Mouse (Mus musculus) E14TG2a.4 (cell line): Measurements from ENCODE around the gene Pard6a.

ENCODE experiments used
- H3K27me3 ChIP-seq: 2 replicates; pipeline ENCODE4 v1.6.1; 2014; ENCODE audit warnings: low read length, control low read depth; ENCODE audit not compliant: insufficient read depth
- H3K36me3 ChIP-seq: 2 replicates; pipeline ENCODE4 v1.6.1; 2014; ENCODE audit warnings: low read length, control low read depth; ENCODE audit not compliant: insufficient read depth
- H3K4me1 ChIP-seq: replicated peaks from 2 replicates; pipeline ENCODE4 v1.6.1; 2014; ENCODE audit warnings: low read depth, low read length, control low read depth
- H3K4me3 ChIP-seq: replicated peaks from 2 replicates; pipeline ENCODE4 v1.5.1; 2014; ENCODE audit warnings: mild to moderate bottlenecking, low read length
- H3K9me3 ChIP-seq: 2 replicates; pipeline ENCODE4 v1.6.1; 2014; ENCODE audit warnings: low read length, control low read depth
- CTCF ChIP-seq: conservative IDR thresholded peaks from 2 replicates; pipeline ENCODE4 v1.5.1; 2014; ENCODE audit warnings: low read length
- NANOG ChIP-seq: IDR thresholded peaks from 2 replicates; pipeline ENCODE4 v1.6.1; 2014; ENCODE audit warnings: borderline replicate concordance, low read length, mixed read lengths
- POU5F1 ChIP-seq: IDR thresholded peaks from 2 replicates; pipeline ENCODE4 v1.6.1; 2014; ENCODE audit warnings: low read length, borderline replicate concordance

Pard6a gene

DNA sequence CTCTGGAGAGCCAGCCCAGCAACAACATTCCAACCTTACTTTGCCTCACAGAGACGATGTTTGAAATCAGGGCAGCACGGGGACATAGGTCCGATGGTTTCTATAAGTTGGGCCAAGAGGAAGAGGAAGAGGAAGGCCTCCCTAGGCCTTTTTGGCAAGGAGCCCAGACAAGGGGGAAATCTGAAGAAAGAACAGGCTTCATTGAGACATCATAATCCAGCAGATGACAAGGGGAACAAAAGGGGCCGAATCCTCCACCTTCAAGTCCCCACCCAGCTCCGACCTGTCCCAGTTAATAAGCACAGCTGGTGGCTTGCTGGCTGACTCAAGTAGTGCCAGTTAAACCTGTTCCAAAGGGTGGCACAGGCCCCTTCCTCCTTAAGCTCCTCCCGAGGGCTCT lies 14.1 kb downstream of the Pard6a start:
- Histone ChIP-seq H3K4me1 (peaks cover 39% of the 10 kb centered on the region), H3K4me3 (no peak overlapping the region), H3K27me3 (no peaks in the 10 kb centered on the region), H3K9me3 (no peaks in the 10 kb centered on the region), H3K36me3 (no peaks in the 10 kb centered on the region)
- no peak for TF ChIP-seq POU5F1
- TF ChIP-seq NANOG: no peak
- TF ChIP-seq CTCF: no peak

DNA sequence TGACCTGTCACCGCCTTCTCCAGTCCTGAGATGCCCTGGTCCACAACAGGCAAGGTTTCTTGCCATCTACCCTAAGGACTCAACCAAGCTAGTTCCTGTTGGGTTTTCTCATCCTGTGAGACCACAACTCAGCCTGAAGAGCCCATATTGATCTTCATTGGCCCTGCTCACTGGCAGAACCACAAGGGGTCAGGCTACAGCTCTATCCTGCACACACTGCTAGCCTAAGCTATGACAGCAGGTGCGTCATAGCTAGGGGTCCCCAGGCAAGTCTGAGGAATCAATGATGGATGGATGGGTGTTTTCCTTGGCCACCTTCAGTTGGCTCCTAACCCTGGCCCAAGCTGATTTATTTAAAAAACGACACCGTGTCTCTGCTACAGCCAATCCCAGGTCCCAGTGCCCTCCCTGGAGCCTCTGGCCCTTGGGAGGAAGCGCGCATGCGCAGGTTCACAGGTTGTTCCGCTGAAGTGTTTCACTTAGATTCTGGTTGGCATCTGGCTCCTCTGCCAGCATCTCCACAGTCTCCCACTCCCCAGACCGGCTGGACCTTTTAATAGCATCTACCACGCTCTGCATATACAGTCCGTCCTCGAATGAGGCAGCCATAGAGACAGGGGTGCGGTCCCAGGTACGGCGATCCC lies 15.5 kb downstream of the Pard6a start:
- peak overlapping the region; percentile 73 for H3K4me3 ChIP-seq
- no peaks in the 10 kb centered on the region for H3K9me3 ChIP-seq
- TF ChIP-seq CTCF (peak; percentile 32; the same call in 1 of the 2 replicates), POU5F1 (no peak), NANOG (no peak)
- H3K27me3 ChIP-seq: no peaks in the 10 kb centered on the region
- no peaks in the 10 kb centered on the region for H3K36me3 ChIP-seq
- H3K4me1 ChIP-seq: peaks cover 27% of the 10 kb centered on the region

GRCm38 (mm10) chr8:105719637-105720036 lies 18.7 kb downstream of the Pard6a start:
- Histone ChIP-seq H3K9me3 (no peaks in the 10 kb centered on the region), H3K4me1 (peaks cover 29% of the 10 kb centered on the region), H3K4me3 (no peak overlapping the region), H3K36me3 (peaks cover 8% of the 10 kb centered on the region), H3K27me3 (no peaks in the 10 kb centered on the region)
- TF ChIP-seq POU5F1 (no peak), CTCF (no peak), NANOG (no peak)

DNA sequence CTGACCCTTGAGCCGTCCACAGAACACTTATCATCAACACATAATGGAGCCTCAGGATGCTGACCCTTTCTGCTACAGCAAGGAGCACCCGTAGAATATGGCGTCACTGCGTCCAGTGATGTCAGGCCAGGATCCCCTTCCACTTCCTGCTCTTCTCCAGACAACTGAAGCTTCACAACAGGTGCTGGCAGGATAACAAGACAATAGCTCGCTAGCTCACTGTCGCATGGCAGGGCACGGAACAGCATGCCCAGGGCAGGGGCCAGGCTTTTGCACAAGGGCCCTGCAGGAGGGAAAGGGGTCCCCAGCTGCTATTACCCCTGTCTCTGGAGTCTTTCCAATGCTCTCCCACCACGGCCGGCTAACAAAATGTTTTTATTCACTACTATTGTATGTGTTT lies 21.9 kb downstream of the Pard6a start:
- no peak overlapping the region for H3K4me3 ChIP-seq
- no peaks in the 10 kb centered on the region for H3K9me3 ChIP-seq
- H3K4me1 ChIP-seq: peaks cover 43% of the 10 kb centered on the region
- TF ChIP-seq CTCF (no peak), POU5F1 (no peak), NANOG (no peak)
- no peaks in the 10 kb centered on the region for H3K27me3 ChIP-seq
- H3K36me3 ChIP-seq: peaks cover 18% of the 10 kb centered on the region

GRCm38 (mm10) chr8:105725726-105726125 lies 24.8 kb downstream of the Pard6a start:
- Histone ChIP-seq H3K4me1 (peaks cover 42% of the 10 kb centered on the region), H3K36me3 (peaks cover 22% of the 10 kb centered on the region), H3K9me3 (no peaks in the 10 kb centered on the region), H3K27me3 (no peaks in the 10 kb centered on the region), H3K4me3 (no peak overlapping the region)
- TF ChIP-seq POU5F1: no peak
- TF ChIP-seq NANOG: no peak
- no peak for TF ChIP-seq CTCF

DNA sequence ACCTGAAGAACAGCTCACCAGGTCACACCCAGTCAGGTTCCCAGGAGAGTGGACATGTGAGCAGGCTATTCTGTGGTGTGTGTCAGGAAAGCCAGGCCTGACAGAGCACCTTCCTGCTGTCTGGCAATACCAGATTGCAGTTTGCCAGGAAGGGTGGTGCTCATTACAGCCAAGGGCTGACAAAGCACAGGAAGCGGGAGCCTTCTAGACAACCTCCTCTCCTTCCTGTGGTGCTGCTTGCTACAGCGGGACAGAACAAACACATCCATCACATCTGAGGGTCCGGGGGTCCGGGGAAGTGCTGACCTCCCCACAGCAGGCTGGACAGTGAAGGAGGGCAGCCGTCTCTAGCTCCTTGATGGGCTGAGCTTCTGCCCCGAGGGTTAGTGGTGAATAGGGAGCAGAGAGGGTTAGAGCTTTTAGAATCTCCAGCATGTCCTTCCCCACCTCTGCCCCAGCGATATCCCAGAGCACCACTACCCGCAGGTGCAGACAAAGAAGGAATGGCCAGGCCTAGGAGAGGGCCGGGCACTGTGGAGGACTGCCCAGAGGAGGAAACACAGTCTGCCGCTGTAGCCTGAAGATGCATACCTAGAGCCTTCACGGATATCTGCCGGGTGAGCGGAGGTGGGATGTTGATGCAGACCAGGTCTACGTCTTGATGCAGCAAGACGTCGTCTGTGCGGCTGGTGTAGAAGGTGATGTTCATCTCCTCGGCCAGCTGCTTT lies 26.6 kb downstream of the Pard6a start:
- H3K4me3 ChIP-seq: peak overlapping the region; percentile 57
- no peaks in the 10 kb centered on the region for H3K9me3 ChIP-seq
- no peaks in the 10 kb centered on the region for H3K27me3 ChIP-seq
- TF ChIP-seq POU5F1: no peak
- TF ChIP-seq CTCF: no peak
- no peak for TF ChIP-seq NANOG
- H3K36me3 ChIP-seq: peaks cover 21% of the 10 kb centered on the region
- H3K4me1 ChIP-seq: peaks cover 42% of the 10 kb centered on the region

DNA sequence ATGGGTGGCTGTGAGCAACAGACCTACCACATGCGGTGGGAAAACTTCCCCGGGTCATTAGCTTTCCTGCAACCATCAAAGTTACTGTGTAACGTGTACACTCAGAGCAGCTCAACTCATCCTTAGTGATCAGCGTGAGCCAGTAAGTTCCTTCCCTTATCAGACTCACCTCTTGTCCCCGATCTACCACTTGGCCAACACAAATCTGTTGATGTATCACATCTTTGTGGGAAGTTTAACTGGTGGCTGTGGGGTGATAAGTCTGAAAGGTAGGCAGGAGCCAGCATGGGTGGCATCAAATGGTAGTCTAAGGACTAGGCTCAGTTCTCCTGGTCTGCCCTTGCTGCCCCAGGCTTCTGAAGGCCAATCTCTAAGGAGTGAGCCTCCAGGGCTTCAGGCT lies 31.2 kb downstream of the Pard6a start:
- peaks cover 12% of the 10 kb centered on the region for H3K4me1 ChIP-seq
- H3K9me3 ChIP-seq: no peaks in the 10 kb centered on the region
- no peak overlapping the region for H3K4me3 ChIP-seq
- H3K27me3 ChIP-seq: no peaks in the 10 kb centered on the region
- 0 out of 2 replicates have a peak, but pooled peaks cover 9% of the 10 kb centered on the region for H3K36me3 ChIP-seq
- no peak for TF ChIP-seq CTCF
- no peak for TF ChIP-seq NANOG
- no peak for TF ChIP-seq POU5F1

- Histone ChIP-seq H3K4me1 (no peaks in the 10 kb centered on the region), H3K4me3 (no peak overlapping the region), H3K9me3 (no peaks in the 10 kb centered on the region), H3K27me3 (no peaks in the 10 kb centered on the region), H3K36me3 (no peaks in the 10 kb centered on the region)
- TF ChIP-seq POU5F1: no peak
- no peak for TF ChIP-seq NANOG
- TF ChIP-seq CTCF: no peak
These were observed 38.3 kb downstream of the Pard6a start for GRCm38 (mm10) chr8:105739216-105739615.

DNA sequence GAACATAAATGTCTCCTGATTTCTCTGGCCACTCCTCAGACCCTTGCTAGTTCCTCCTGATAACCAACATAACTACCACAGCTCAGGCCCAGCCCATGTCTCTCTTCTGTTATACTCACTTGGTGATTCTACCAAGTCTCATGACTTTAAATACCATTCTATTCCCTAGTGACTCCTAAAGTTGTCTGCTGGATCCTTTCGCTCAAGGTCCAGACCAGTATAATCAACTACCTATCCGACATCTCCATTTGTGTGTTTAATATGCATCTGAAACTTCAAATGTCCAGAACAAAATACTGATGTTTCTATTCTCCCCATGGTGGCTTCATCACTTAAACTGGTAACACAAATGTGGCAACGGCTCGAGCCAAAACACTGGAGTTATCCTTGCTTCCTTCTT lies 42.4 kb downstream of the Pard6a start:
- Histone ChIP-seq H3K27me3 (no peaks in the 10 kb centered on the region), H3K9me3 (no peaks in the 10 kb centered on the region), H3K4me3 (no peak overlapping the region), H3K36me3 (no peaks in the 10 kb centered on the region), H3K4me1 (peaks cover 14% of the 10 kb centered on the region)
- TF ChIP-seq POU5F1 (no peak), NANOG (no peak)
